Mouse (Mus musculus): Measurements from ENCODE around the gene Orai2. TPM values are rescaled to one million over a fixed set of nuclear protein-coding genes. Genes with fewer than 3 reads are reported as not detected.

Orai2 gene
- polyA plus RNA-seq, 1 experiment: 37.8 TPM

DNA sequence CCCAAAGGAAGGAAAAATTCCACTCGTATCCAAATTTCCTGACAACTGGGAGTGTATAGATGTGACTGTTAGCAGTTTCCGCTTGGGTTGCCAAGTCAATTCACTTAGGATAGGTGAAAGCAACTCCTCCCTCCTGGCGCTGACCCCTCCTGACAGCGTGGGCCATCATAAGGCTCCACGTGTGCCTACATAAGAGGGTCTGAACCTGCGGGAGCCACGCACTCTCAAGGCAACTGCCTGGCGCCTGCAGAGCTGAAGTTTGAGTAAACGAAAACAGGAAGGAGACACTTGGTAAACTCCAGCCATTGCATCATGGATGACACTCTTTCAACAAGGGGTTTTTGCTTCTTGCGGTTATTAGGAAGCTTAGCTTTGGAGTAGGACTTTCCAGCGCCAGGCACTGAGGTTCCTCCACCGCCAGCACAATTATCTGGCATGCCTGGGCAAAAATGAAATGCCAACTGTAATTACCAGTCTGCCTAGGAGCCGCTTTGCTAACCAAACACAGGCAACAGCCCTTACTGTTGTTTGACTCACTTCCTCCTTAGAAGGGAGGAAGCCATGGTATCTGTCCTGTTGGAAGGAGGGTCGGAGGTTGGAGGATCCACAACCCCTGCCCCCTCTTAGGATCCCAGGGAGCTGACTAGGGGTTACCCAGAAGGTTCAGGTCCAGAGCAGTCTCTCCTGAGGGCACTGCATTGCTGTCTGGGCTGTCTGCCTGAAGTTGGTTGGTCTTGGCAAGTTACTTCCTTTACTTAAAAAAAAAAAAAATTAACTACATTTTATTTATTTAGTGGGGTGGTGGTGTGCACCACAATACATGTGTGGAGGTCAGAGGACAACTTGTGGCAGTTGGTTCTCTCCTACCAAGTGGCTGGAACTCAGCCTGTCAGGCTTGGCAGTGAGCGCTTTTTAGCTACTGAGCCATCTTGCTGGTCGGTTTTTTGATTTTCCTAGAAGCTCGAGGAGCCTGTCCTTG, 1.1 kb upstream of the Orai2 start:
- Histone ChIP-seq H3K27me3 (ENCODE audit: control insufficient read depth, insufficient read depth, insufficient read length) (no peaks in the 10 kb centered on the region), H3K4me3 (ENCODE audit: insufficient read depth, poor library complexity, severe bottlenecking) (peak overlapping the region; percentile 63), H3K36me3 (ENCODE audit: control insufficient read depth, insufficient read depth) (peaks cover 17% of the 10 kb centered on the region), H3K79me3 (ENCODE audit: low read depth) (peaks cover 19% of the 10 kb centered on the region), H3K79me2 (ENCODE audit: control insufficient read depth, insufficient read depth) (peaks cover 37% of the 10 kb centered on the region), H3ac (ENCODE audit: control insufficient read depth, insufficient read length, low read depth) (peak overlapping the region; percentile 89)
- TF ChIP-seq MYOD1 (IDR thresholded peaks at IDR 0.05; ENCODE audit: control insufficient read depth, insufficient read length, low read depth) (no peak), FOSL1 (IDR thresholded peaks at IDR 0.05; ENCODE audit: insufficient read depth, low read length, poor library complexity, severe bottlenecking) (no peak), CEBPB (IDR thresholded peaks at IDR 0.05; ENCODE audit: low read depth) (peak; percentile 82), USF1 (IDR thresholded peaks at IDR 0.05; ENCODE audit: low read depth) (peak; percentile 29), MAX (IDR thresholded peaks at IDR 0.05) (no peak)

DNA sequence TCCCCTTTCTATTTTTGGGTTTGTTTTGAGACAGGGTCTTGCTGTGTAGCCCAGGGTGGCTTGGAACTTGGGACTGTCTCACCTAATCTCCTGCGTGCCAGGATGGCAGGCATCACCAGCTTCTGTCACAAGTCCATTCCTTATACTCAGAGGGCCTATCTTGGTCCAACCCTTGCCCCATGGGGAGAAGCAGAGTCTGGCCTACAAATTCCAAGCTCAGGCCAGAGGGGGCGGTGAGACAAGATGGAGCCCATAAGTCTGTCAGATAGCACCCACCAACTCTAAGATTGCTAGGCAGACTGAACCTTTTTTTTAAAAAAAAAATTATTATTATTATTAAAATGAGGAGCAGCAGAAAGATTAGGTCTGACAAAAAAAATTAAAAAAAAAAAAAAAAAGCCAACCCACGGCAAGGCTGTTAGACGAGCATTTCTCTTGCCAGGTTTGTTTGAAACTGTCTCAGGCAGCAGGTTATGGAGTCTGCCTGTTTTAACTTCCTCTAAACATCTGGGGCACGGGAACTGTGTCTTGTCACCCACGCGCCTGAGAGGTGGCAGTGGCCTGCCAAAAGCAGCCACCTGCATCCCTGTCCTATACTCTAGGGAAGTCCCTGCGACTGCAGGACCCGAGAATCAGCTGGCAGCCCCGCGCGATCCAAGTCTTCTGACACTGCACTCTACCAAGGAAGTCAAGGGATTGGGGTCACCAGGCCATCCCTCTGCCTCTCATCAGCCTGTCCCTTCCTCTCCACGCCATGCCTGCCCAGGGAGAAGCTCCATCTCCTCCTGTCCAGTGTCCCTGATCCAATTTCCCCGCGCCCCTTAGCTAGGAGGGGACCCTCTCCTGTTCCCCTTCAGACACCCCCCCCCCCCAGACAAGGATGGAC, 644 bp downstream of the Orai2 start:
- Histone ChIP-seq H3K79me2 (ENCODE audit: control insufficient read depth, insufficient read depth) (peaks cover 47% of the 10 kb centered on the region), H3K36me3 (ENCODE audit: control insufficient read depth, insufficient read depth) (peaks cover 32% of the 10 kb centered on the region), H3K79me3 (ENCODE audit: low read depth) (peaks cover 21% of the 10 kb centered on the region), H3ac (ENCODE audit: control insufficient read depth, insufficient read length, low read depth) (peak overlapping the region; percentile 89), H3K27me3 (ENCODE audit: control insufficient read depth, insufficient read depth, insufficient read length) (no peaks in the 10 kb centered on the region), H3K4me3 (ENCODE audit: insufficient read depth, poor library complexity, severe bottlenecking) (peak overlapping the region; percentile 63)
- no peak for TF ChIP-seq USF1 (IDR thresholded peaks at IDR 0.05; ENCODE audit: low read depth)
- no peak for TF ChIP-seq CTCF (IDR thresholded peaks at IDR 0.05; ENCODE audit: control insufficient read depth, insufficient read depth, insufficient read length)
- no peak for TF ChIP-seq CEBPB (IDR thresholded peaks at IDR 0.05; ENCODE audit: low read depth)
- TF ChIP-seq MYOG (IDR thresholded peaks at IDR 0.05; ENCODE audit: control insufficient read depth, extremely low read depth, insufficient read length): no peak
- no peak for TF ChIP-seq MYOD1 (IDR thresholded peaks at IDR 0.05; ENCODE audit: control insufficient read depth, insufficient read length, low read depth)
- TF ChIP-seq MAX (IDR thresholded peaks at IDR 0.05): no peak
- no peak for TF ChIP-seq FOSL1 (IDR thresholded peaks at IDR 0.05; ENCODE audit: insufficient read depth, low read length, poor library complexity, severe bottlenecking)

DNA sequence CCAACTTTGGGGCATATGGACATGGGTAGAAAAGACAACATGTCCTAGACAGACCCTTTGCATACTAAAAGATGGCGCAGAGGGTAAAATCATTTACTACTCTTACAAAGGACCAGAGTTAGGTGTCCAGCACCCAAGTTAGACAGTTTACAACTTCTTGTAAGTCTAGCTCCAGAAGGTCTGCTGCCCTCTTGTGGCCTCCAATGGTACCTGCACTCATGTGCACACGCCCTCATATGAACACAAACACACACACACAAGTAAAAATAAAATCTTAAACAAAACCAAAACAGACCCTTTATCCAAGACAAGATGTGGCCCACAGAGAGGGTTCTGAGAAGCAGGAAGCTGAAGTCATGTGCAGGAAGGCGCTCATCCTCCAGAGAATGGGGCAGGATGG, 2.4 kb downstream of the Orai2 start:
- TF ChIP-seq MAX (IDR thresholded peaks at IDR 0.05): no peak
- no peak for TF ChIP-seq CTCF (IDR thresholded peaks at IDR 0.05; ENCODE audit: control insufficient read depth, insufficient read depth, insufficient read length)
- TF ChIP-seq USF1 (IDR thresholded peaks at IDR 0.05; ENCODE audit: low read depth): no peak
- no peak for TF ChIP-seq MYOG (IDR thresholded peaks at IDR 0.05; ENCODE audit: control insufficient read depth, extremely low read depth, insufficient read length)
- TF ChIP-seq FOSL1 (IDR thresholded peaks at IDR 0.05; ENCODE audit: insufficient read depth, low read length, poor library complexity, severe bottlenecking): no peak
- TF ChIP-seq CEBPB (IDR thresholded peaks at IDR 0.05; ENCODE audit: low read depth): no peak
- TF ChIP-seq MYOD1 (IDR thresholded peaks at IDR 0.05; ENCODE audit: control insufficient read depth, insufficient read length, low read depth): no peak
- Histone ChIP-seq H3K4me3 (ENCODE audit: insufficient read depth, poor library complexity, severe bottlenecking) (no peak overlapping the region), H3ac (ENCODE audit: control insufficient read depth, insufficient read length, low read depth) (no peak overlapping the region), H3K79me2 (ENCODE audit: control insufficient read depth, insufficient read depth) (peaks cover 47% of the 10 kb centered on the region), H3K27me3 (ENCODE audit: control insufficient read depth, insufficient read depth, insufficient read length) (no peaks in the 10 kb centered on the region), H3K36me3 (ENCODE audit: control insufficient read depth, insufficient read depth) (peaks cover 44% of the 10 kb centered on the region), H3K79me3 (ENCODE audit: low read depth) (peaks cover 21% of the 10 kb centered on the region)

DNA sequence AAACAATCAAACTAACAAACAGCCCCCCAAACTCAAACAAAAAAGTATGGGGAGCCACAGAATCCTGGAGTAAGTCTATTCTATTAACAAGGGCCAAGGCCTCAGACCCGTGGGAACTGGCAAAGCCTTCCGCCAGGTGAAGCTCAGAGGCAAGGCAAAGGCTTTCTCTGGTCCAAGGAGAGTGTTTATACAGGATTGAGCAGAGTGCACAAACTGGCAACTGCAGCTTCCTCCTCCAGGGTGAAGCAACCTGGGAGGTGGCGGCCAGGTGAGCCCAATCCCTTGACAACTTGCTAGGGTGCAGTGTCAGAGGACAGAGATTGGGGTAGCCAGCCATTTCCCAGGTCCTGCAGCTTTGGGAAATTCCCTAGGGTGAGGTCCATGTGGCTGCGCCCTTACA, 3.2 kb downstream of the Orai2 start:
- Histone ChIP-seq H3K4me3 (ENCODE audit: insufficient read depth, poor library complexity, severe bottlenecking) (no peak overlapping the region), H3K79me3 (ENCODE audit: low read depth) (peaks cover 21% of the 10 kb centered on the region), H3K27me3 (ENCODE audit: control insufficient read depth, insufficient read depth, insufficient read length) (no peaks in the 10 kb centered on the region), H3K36me3 (ENCODE audit: control insufficient read depth, insufficient read depth) (peaks cover 45% of the 10 kb centered on the region), H3K79me2 (ENCODE audit: control insufficient read depth, insufficient read depth) (peaks cover 47% of the 10 kb centered on the region), H3ac (ENCODE audit: control insufficient read depth, insufficient read length, low read depth) (no peak overlapping the region)
- TF ChIP-seq MYOG (IDR thresholded peaks at IDR 0.05; ENCODE audit: control insufficient read depth, extremely low read depth, insufficient read length): no peak
- TF ChIP-seq MYOD1 (IDR thresholded peaks at IDR 0.05; ENCODE audit: control insufficient read depth, insufficient read length, low read depth): no peak
- no peak for TF ChIP-seq USF1 (IDR thresholded peaks at IDR 0.05; ENCODE audit: low read depth)
- TF ChIP-seq MAX (IDR thresholded peaks at IDR 0.05): no peak
- TF ChIP-seq CEBPB (IDR thresholded peaks at IDR 0.05; ENCODE audit: low read depth): no peak
- TF ChIP-seq FOSL1 (IDR thresholded peaks at IDR 0.05; ENCODE audit: insufficient read depth, low read length, poor library complexity, severe bottlenecking): no peak
- no peak for TF ChIP-seq CTCF (IDR thresholded peaks at IDR 0.05; ENCODE audit: control insufficient read depth, insufficient read depth, insufficient read length)

DNA sequence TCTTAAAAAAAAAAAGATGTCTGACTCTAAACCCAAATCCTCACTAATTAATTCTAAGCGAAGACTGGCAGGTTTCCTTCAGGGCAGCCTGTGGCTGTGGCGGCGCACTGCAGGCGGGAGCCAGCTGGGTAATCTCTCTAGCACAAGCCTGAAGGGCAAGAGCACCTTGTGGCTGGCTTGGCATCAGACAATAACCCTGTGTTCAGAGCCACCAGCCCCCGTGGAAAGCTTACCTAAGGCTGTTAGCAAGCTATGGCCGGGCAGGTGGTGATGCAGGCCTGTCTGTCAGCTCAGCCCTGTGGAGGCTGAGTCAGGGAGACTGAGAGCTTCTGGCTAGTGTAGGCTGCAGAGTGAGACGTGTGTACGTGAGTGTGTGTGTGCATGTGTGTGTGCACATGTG, 5.3 kb downstream of the Orai2 start:
- TF ChIP-seq CTCF (IDR thresholded peaks at IDR 0.05; ENCODE audit: control insufficient read depth, insufficient read depth, insufficient read length): no peak
- TF ChIP-seq MYOG (IDR thresholded peaks at IDR 0.05; ENCODE audit: control insufficient read depth, extremely low read depth, insufficient read length): no peak
- TF ChIP-seq CEBPB (IDR thresholded peaks at IDR 0.05; ENCODE audit: low read depth): no peak
- TF ChIP-seq FOSL1 (IDR thresholded peaks at IDR 0.05; ENCODE audit: insufficient read depth, low read length, poor library complexity, severe bottlenecking): no peak
- no peak for TF ChIP-seq USF1 (IDR thresholded peaks at IDR 0.05; ENCODE audit: low read depth)
- no peak for TF ChIP-seq MAX (IDR thresholded peaks at IDR 0.05)
- no peak for TF ChIP-seq MYOD1 (IDR thresholded peaks at IDR 0.05; ENCODE audit: control insufficient read depth, insufficient read length, low read depth)
- peaks cover 61% of the 10 kb centered on the region for H3K36me3 ChIP-seq (ENCODE audit: control insufficient read depth, insufficient read depth)
- no peak overlapping the region for H3K4me3 ChIP-seq (ENCODE audit: insufficient read depth, poor library complexity, severe bottlenecking)
- peaks cover 21% of the 10 kb centered on the region for H3K79me3 ChIP-seq (ENCODE audit: low read depth)
- no peak overlapping the region for H3ac ChIP-seq (ENCODE audit: control insufficient read depth, insufficient read length, low read depth)
- no peaks in the 10 kb centered on the region for H3K27me3 ChIP-seq (ENCODE audit: control insufficient read depth, insufficient read depth, insufficient read length)
- H3K79me2 ChIP-seq (ENCODE audit: control insufficient read depth, insufficient read depth): peaks cover 46% of the 10 kb centered on the region

Data from C2C12 (cell line).